ENCODE assay signal across 21 mouse cellular contexts in genomic region chr3:148866633-148867032, GRCm38 (mm10).
"Had no signal": no experiment of that assay in that cellular context is flagged by ENCODE, and none has a peak within 500 bp of the region (broad histone marks: within the 10 kb centered on the region; RNA-seq: fewer than 3 reads in every experiment).

No protein-coding gene starts in this region.

- H3K36me3 ChIP-seq: liver, embryonic 13.5 days; midbrain, embryonic 15.5 days; neural tube, embryonic 15.5 days had no signal

- H3K9me3 ChIP-seq: limb, embryonic 12.5 days; limb, embryonic 15.5 days; liver, embryonic 13.5 days; midbrain, embryonic 12.5 days; midbrain, embryonic 15.5 days; neural tube, embryonic 12.5 days; neural tube, embryonic 15.5 days had no signal

- DNase-seq: kidney, adult 9 months; kidney, postnatal 14 days; kidney, postnatal 4 days; left cerebral cortex, postnatal 4 days; liver, embryonic 13.5 days; lung, adult 2 months; lung, postnatal 10 days; lung, postnatal 36 days; right cerebral cortex, adult 18-20 months; right cerebral cortex, postnatal 14 days; right cerebral cortex, postnatal 4 days; thymus, adult 2 months; thymus, postnatal 14 days; thymus, postnatal 4 days had no signal

- H3K27ac ChIP-seq: limb, embryonic 12.5 days; limb, embryonic 15.5 days; liver, embryonic 13.5 days; midbrain, embryonic 12.5 days; midbrain, embryonic 15.5 days; neural tube, embryonic 12.5 days; neural tube, embryonic 15.5 days; stomach, postnatal 0 days had no signal

- H3K4me2 ChIP-seq: limb, embryonic 12.5 days; limb, embryonic 15.5 days; liver, embryonic 13.5 days; midbrain, embryonic 12.5 days; midbrain, embryonic 15.5 days; neural tube, embryonic 12.5 days; neural tube, embryonic 15.5 days had no signal

- ATAC-seq: midbrain, embryonic 15.5 days had no signal

- H3K4me3 ChIP-seq: limb, embryonic 12.5 days; limb, embryonic 15.5 days; liver, embryonic 13.5 days; midbrain, embryonic 12.5 days; midbrain, embryonic 15.5 days; neural tube, embryonic 12.5 days; neural tube, embryonic 15.5 days had no signal

- H3K9ac ChIP-seq: limb, embryonic 12.5 days; limb, embryonic 15.5 days; liver, embryonic 13.5 days; midbrain, embryonic 12.5 days; midbrain, embryonic 15.5 days; neural tube, embryonic 12.5 days; neural tube, embryonic 15.5 days had no signal

- H3K27me3 ChIP-seq: limb, embryonic 12.5 days; limb, embryonic 15.5 days; liver, embryonic 13.5 days; midbrain, embryonic 12.5 days; midbrain, embryonic 15.5 days; neural tube, embryonic 12.5 days; neural tube, embryonic 15.5 days had no signal
